Mouse (Mus musculus) testis, adult 2 months (tissue): ENCODE results near the gene Zmat3. TPM values are rescaled to one million over a fixed set of nuclear protein-coding genes. Genes with fewer than 3 reads are reported as not detected.

Experiments
- H3K27ac ChIP-seq: fragments of 200-500 bp; 2 replicates; pipeline ENCODE4 v1.5.1; 2012; ENCODE audit warnings: low read depth, low read length; ENCODE audit not compliant: control insufficient read depth, insufficient read depth
- H3K27me3 ChIP-seq: fragments of 200-500 bp; 2 replicates; pipeline ENCODE4 v1.6.1; 2012; ENCODE audit warnings: mild to moderate bottlenecking, low read length, moderate library complexity; ENCODE audit not compliant: control insufficient read depth, insufficient read depth
- H3K36me3 ChIP-seq: fragments of 200-500 bp; 2 replicates; pipeline ENCODE4 v1.6.1; 2012; ENCODE audit warnings: mild to moderate bottlenecking, low read length; ENCODE audit not compliant: control insufficient read depth, insufficient read depth
- H3K4me1 ChIP-seq: fragments of 200-500 bp; 2 replicates; pipeline ENCODE4 v1.6.1; 2012; ENCODE audit warnings: low read length; ENCODE audit not compliant: control insufficient read depth, insufficient read depth
- H3K4me3 ChIP-seq: fragments of 200-500 bp; 2 replicates; pipeline ENCODE4 v1.5.1; 2012; ENCODE audit warnings: low read depth, mild to moderate bottlenecking, low read length, moderate library complexity, mixed read lengths; ENCODE audit not compliant: control insufficient read depth
- CTCF ChIP-seq: fragments of 200-500 bp; IDR thresholded peaks from 2 replicates; pipeline ENCODE4 v1.5.1; 2012; ENCODE audit warnings: low read depth, mild to moderate bottlenecking, inconsistent platforms, low read length, moderate library complexity; ENCODE audit not compliant: control insufficient read depth, insufficient read depth, insufficient replicate concordance
- POLR2A ChIP-seq: fragments of 200-500 bp; IDR thresholded peaks from 2 replicates; pipeline ENCODE4 v1.6.1; 2012; ENCODE audit warnings: low read depth, mild to moderate bottlenecking, inconsistent platforms, low read length, moderate library complexity; ENCODE audit not compliant: control insufficient read depth
- polyA plus RNA-seq: library from polyadenylated mRNA; depleted of rRNA; stranded (reverse); fragments of >200 nt; gene quantifications from 2 replicates; pipeline ENCODE4 v1.2.3, GENCODE M21; 2012

Gene Zmat3
- polyA plus RNA-seq, 1 experiment = 38.2 TPM

DNA sequence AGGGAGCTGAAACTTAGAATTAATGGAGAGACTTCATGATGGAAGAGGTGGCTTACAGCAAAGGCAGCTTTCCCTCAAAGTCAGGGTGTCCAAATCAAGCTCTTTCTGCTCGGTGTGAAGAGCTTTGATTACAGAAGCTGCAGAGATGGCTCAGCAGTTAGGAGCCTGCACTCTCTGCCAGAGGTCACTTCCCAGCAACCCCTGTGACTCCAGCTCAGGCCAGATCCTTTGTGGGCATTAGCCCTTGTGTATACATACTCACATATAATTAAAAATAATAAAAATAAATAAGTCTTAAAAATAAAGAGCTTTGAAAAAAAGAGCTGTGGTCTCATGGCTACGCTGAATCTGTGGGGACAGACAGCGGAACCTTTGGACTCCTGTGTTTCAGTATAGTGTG lies 35.8 kb upstream of the Zmat3 start:
- Histone ChIP-seq H3K27ac (no peak overlapping the region), H3K4me1 (no peaks in the 10 kb centered on the region; the same call in none of the 2 replicates), H3K27me3 (no peaks in the 10 kb centered on the region), H3K36me3 (no peaks in the 10 kb centered on the region), H3K4me3 (no peak overlapping the region)
- TF ChIP-seq CTCF = no peak
- TF ChIP-seq POLR2A = no peak

DNA sequence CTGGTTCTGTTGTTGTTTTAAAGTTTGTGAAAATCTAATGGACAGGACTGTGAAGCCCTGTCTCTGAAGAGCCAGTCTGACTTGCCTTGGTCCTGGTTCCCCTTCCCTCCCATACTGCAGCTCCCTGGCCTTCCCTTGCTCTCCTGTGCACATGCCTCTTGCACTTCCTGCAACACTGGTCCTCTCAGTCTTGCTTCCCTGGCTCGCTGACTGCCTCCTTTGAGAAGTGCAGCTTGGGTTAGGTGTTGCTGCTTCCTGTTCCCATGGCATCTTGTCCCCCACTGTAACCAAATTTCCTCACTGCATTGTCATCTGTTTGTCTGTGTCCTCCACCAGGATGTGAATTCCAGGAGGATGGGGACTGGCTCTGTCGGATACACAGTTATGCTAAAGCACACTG lies 34.1 kb upstream of the Zmat3 start:
- Histone ChIP-seq H3K27me3 (no peaks in the 10 kb centered on the region), H3K27ac (no peak overlapping the region), H3K4me1 (no peaks in the 10 kb centered on the region; the same call in none of the 2 replicates), H3K4me3 (no peak overlapping the region), H3K36me3 (no peaks in the 10 kb centered on the region)
- TF ChIP-seq CTCF (no peak), POLR2A (no peak)

DNA sequence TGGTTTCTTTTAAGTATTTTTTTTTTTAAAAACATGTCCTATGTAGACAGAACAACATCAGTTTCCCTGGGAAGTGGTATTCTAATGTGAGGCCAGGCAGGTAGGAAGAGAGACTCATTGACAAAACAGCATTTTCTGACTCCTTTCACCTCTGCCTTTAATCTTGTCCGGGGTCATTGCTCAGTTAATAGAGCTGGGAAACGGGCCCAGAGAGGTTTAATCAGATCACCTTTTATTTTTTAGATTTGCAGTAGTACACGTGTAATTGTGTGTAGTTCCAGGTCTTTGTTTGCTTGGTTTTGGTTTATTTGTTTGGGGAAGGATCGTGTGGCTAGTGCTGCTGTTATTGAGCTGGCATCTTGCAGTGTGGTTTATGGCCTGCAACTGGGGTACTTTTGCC lies 33.6 kb upstream of the Zmat3 start:
- no peak overlapping the region for H3K27ac ChIP-seq
- no peak overlapping the region for H3K4me3 ChIP-seq
- no peaks in the 10 kb centered on the region for H3K36me3 ChIP-seq
- H3K27me3 ChIP-seq = no peaks in the 10 kb centered on the region
- TF ChIP-seq CTCF (no peak), POLR2A (no peak)
- no peaks in the 10 kb centered on the region; the same call in none of the 2 replicates for H3K4me1 ChIP-seq

DNA sequence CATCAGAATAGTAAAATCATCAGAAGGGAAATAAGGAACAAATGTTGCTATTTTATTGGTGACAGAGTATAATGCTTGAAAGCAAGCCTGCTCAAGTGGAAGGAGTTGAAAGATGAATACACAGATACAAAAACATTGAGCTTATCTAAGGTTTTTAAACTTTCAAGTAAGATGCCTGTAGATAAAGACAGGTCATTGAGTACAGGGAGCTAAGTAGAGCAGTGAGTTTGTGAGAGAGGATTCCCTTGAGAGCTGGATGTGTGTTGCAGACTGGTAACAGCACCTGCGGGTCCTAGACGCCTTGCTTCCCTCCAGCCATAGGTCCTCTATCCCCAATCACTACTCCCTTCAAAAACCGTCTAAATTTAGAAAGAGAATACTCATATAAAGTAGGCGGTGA lies 32.8 kb upstream of the Zmat3 start:
- TF ChIP-seq POLR2A (no peak), CTCF (no peak)
- H3K36me3 ChIP-seq = no peaks in the 10 kb centered on the region
- H3K27me3 ChIP-seq = no peaks in the 10 kb centered on the region
- H3K4me3 ChIP-seq = no peak overlapping the region
- no peaks in the 10 kb centered on the region; the same call in none of the 2 replicates for H3K4me1 ChIP-seq
- H3K27ac ChIP-seq = no peak overlapping the region

DNA sequence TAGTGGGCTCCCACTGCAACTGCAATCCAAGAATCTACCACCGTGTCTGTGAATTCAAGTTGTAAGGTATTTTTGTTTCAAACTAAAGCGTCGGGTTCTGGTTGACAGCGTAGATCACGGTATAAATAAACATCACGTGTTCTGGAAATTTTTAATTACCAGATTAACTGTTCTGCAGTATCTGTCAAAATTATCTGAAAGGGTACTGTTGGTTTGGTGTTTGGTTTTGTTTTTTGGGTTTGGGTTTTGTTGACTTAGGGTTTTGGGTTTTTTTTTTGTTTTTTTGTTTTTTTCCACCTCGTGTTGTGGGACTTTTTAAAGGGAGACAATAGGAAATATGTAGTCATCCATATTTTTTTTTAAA lies 32.3 kb upstream of the Zmat3 start:
- Histone ChIP-seq H3K27me3 (no peaks in the 10 kb centered on the region), H3K36me3 (no peaks in the 10 kb centered on the region), H3K4me1 (no peaks in the 10 kb centered on the region; the same call in none of the 2 replicates), H3K4me3 (peak overlapping the region; percentile 83; the same call in 1 of the 2 replicates), H3K27ac (peak overlapping the region; percentile 79)
- no peak for TF ChIP-seq CTCF
- no peak for TF ChIP-seq POLR2A

DNA sequence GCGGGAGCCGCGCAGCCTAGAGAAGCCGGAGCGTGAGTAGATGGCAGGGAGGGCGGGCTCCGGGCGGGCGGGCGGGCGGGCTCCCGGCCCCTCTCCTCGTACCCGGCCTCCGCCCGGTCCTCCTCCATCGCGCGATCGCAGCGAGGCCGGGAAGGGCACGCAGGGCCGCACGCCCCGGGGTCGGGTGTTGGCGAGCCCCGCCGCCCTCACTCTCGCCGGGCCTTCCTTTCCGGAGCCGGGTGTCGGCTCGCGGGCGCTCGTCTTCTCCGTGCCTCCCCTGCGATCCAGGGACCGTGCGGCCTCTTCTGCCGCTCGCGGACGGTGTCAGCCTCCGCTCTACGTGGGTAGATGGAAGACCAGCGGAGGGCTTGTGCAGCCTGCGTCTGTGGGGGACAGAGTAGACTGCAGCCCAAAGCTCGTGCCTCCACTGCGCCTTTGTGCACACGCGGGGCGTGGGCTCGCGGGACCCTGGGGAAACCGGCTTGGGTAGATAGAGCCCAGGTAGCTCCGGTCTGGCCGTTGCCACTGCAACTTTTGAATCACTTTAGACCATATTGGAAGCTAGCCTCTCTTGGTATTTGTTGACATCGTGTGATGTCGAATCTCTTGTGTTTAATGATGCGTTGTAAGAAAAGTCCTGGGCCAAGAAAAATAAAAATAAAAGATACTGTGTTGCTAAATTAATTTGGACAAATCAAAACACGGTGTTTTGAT lies 31.8 kb upstream of the Zmat3 start, which contains the start of gene Pik3ca:
Pik3ca (plus strand) TSS at position 211 of the 714 bp plus-strand sequence.
- Histone ChIP-seq H3K36me3 (no peaks in the 10 kb centered on the region), H3K27me3 (no peaks in the 10 kb centered on the region), H3K4me3 (peak within 1 kb of the TSS; percentile 83), H3K4me1 (no peaks in the 10 kb centered on the region; the same call in none of the 2 replicates), H3K27ac (peak within 1 kb of the TSS; percentile 91)
- TF ChIP-seq POLR2A (peak; percentile 64), CTCF (no peak)

DNA sequence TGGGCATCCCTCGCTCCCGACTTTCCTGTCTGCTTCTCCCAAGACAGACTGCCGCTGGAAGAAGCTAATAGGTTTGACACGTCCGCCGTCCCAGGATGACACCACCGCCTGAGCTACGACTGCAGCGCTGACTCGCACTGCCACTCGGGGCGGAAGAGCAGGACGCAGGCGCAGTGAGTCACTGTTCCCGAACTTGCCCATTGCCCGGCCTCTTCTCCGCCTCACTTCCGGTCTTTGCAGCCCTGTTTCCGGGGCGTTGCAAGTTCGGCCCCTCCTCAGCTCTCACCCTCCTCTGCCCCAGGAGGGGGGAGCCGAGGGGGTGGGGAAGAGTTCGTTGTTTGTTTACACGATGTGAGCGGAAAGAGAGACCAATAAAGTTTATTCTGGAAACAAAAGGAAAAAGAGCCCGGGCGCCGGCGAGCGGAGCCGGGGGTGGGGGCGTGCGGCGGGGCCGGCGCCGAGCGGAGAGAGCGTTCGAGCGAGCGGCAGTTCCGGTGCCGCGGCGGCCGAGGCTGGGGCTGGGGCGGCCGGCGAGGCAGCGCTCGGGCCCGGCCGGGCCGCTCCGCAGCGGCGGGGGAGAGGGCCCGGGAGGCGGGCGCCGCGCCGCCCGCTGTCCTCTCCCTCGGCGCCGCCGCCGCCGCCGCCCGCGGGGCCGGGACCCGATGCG lies 31.1 kb upstream of the Zmat3 start:
- peak overlapping the region; percentile 83 for H3K4me3 ChIP-seq
- TF ChIP-seq CTCF (no peak), POLR2A (peak; percentile 93)
- H3K27ac ChIP-seq = peak overlapping the region; percentile 91
- no peaks in the 10 kb centered on the region; the same call in none of the 2 replicates for H3K4me1 ChIP-seq
- no peaks in the 10 kb centered on the region for H3K36me3 ChIP-seq
- no peaks in the 10 kb centered on the region for H3K27me3 ChIP-seq
